Mouse (Mus musculus): Measurements from ENCODE around the gene Iqschfp. TPM values are rescaled to one million over a fixed set of nuclear protein-coding genes. Genes with fewer than 3 reads are reported as not detected.

Iqschfp gene
- polyA plus RNA-seq, 1 experiment = 7.6 TPM

DNA sequence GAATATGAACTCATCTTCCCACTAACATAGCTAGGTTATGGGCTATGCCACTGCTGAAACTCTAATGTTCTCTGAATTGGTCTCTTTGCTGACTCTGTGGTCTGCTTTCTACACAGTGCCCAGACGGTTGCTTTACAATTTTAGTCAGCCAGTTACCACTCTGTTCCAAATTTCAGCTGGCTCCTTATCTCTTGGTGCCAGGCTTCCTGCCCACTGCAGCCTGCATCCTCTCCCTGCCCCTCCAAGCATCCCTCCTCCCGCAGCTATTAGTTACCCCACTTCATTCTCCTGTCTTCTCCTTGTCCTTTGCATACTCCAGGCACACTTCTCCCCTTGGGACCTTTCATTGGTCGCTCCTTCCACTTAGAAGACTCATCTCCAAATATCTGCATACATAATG lies 268.7 kb downstream of the Iqschfp start:
- TF ChIP-seq POLR2A (IDR thresholded peaks at IDR 0.05; ENCODE audit: borderline replicate concordance, extremely low read depth, insufficient read depth, insufficient read length, poor library complexity, severe bottlenecking) (no peak), CTCF (IDR thresholded peaks at IDR 0.05; ENCODE audit: borderline replicate concordance, extremely low read depth, insufficient read depth, insufficient read length) (no peak)

GRCm38 (mm10) chr3:68178248-68178647 lies 286.2 kb downstream of the Iqschfp start:
- DNase-seq (ENCODE audit: low read depth) = peak; percentile 52
- TF ChIP-seq POLR2A (IDR thresholded peaks at IDR 0.05; ENCODE audit: borderline replicate concordance, extremely low read depth, insufficient read depth, insufficient read length, poor library complexity, severe bottlenecking) (no peak), CTCF (IDR thresholded peaks at IDR 0.05; ENCODE audit: borderline replicate concordance, extremely low read depth, insufficient read depth, insufficient read length) (no peak)

More for the DNA sequence above, 268.7 kb downstream of the Iqschfp start:
- no peak for DNase-seq (ENCODE audit: low read depth)

DNA sequence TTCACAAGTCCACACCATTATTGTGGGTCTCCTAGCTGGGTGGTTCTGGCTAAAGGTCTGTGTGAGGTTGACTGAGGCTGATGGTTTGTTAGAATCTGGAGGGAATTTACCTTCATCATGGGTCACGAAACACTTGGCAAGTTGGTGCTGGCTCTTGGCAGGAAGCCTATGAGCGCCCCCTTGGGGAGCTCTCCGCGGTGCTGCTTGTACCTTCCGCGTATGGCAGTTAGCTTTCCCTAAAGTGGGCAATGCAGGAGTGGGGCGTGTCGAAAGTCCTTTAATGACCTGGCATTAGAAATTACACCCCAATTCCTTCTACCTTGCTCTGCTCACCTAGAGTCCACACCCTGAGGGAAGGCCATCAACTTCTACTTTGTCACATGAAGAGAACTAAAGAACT lies 295.4 kb downstream of the Iqschfp start:
- DNase-seq (ENCODE audit: low read depth) = no peak
- TF ChIP-seq CTCF (IDR thresholded peaks at IDR 0.05; ENCODE audit: borderline replicate concordance, extremely low read depth, insufficient read depth, insufficient read length) = no peak
- no peak for TF ChIP-seq POLR2A (IDR thresholded peaks at IDR 0.05; ENCODE audit: borderline replicate concordance, extremely low read depth, insufficient read depth, insufficient read length, poor library complexity, severe bottlenecking)

DNA sequence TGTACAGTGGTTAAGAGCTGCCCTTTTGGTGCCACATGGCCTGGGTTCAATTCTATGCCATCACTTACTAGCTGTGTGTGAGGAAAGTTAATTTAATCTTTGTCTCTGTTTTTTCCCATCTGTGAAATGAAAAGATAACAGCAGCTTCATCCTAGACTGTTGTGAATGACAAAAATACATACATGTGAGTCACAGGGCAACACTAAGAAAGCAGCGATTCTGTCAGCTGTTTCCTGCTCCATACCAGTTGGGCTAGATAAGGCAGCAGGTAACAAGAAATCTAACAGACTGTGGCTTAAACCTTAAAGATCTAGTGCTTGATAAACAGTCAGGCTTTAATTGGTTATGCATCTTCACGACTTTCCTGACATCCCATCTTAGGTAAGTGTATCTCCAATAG lies 297.1 kb downstream of the Iqschfp start:
- no peak for DNase-seq (ENCODE audit: low read depth)
- TF ChIP-seq CTCF (IDR thresholded peaks at IDR 0.05; ENCODE audit: borderline replicate concordance, extremely low read depth, insufficient read depth, insufficient read length) (no peak), POLR2A (IDR thresholded peaks at IDR 0.05; ENCODE audit: borderline replicate concordance, extremely low read depth, insufficient read depth, insufficient read length, poor library complexity, severe bottlenecking) (no peak)

DNA sequence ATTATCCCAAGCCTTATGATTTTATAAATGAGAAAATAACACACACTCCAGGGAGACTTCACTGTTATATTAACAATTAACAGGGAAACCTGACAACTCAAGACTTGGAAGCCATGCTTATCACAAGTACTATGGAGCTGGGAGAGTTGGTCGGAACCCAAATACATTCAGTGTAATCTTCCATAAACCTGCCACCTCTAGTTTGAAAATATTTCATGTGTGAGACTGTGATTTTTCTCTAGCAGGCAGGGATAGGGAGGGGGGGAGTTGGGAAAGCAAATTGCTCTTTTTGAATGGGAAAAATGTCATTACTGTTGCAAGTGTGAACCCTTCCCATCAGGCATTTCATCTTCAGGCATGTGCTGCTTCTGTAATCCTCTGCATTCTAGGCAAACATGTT lies 304.9 kb downstream of the Iqschfp start:
- DNase-seq (ENCODE audit: low read depth) = peak; percentile 74
- TF ChIP-seq POLR2A (IDR thresholded peaks at IDR 0.05; ENCODE audit: borderline replicate concordance, extremely low read depth, insufficient read depth, insufficient read length, poor library complexity, severe bottlenecking) = no peak

DNA sequence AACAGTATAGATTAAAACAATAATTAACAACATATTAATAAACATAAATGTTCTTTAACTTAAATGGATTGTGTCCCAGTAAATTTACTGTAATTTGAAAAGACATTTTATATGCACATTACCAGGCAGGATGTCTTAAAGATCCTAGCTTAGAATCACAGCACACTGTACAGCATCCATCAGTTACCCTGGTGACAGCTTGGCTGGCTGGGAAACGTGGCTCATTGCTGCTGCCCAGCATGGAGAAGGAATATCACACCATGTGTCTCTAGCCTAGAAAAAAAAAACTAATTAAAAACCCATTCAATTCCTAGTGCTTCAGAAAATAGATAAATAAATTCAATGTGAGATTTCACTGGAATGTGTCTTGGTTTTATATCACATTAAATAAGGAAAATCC lies 309.2 kb downstream of the Iqschfp start:
- DNase-seq (ENCODE audit: low read depth) = peak; percentile 83
- TF ChIP-seq POLR2A (IDR thresholded peaks at IDR 0.05; ENCODE audit: borderline replicate concordance, extremely low read depth, insufficient read depth, insufficient read length, poor library complexity, severe bottlenecking) = no peak
- no peak for TF ChIP-seq CTCF (IDR thresholded peaks at IDR 0.05; ENCODE audit: borderline replicate concordance, extremely low read depth, insufficient read depth, insufficient read length)

- peak; percentile 81 for DNase-seq (ENCODE audit: low read depth)
Measured at GRCm38 (mm10) chr3:68202162-68202902, 310.3 kb downstream of the Iqschfp start.

GRCm38 (mm10) chr3:68203934-68204467 lies 312.0 kb downstream of the Iqschfp start:
- TF ChIP-seq POLR2A (IDR thresholded peaks at IDR 0.05; ENCODE audit: borderline replicate concordance, extremely low read depth, insufficient read depth, insufficient read length, poor library complexity, severe bottlenecking) (no peak), CTCF (IDR thresholded peaks at IDR 0.05; ENCODE audit: borderline replicate concordance, extremely low read depth, insufficient read depth, insufficient read length) (no peak)
- DNase-seq (ENCODE audit: low read depth) = peak; percentile 54

More at GRCm38 (mm10) chr3:68202162-68202902, 310.3 kb downstream of the Iqschfp start:
- TF ChIP-seq POLR2A (IDR thresholded peaks at IDR 0.05; ENCODE audit: borderline replicate concordance, extremely low read depth, insufficient read depth, insufficient read length, poor library complexity, severe bottlenecking) (no peak), CTCF (IDR thresholded peaks at IDR 0.05; ENCODE audit: borderline replicate concordance, extremely low read depth, insufficient read depth, insufficient read length) (no peak)

DNA sequence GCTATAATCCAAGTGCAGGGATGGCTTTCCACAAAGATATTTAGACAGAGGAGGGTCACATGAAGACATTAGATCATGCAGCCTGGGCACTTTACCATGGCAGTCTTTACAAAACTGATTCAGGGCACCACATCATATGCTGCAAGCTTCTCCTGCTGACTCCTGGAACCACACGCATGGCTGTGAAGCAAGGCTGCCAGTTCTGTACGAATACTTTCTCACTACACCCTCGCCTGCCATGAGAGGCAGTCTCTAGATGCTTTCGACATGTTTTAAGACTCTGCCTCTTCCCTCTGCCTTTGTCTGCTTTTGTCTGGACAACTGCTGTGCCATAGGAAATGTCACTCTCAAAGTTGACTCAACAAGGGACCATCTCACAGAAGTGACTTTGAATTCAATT lies 318.4 kb downstream of the Iqschfp start:
- TF ChIP-seq CTCF (IDR thresholded peaks at IDR 0.05; ENCODE audit: borderline replicate concordance, extremely low read depth, insufficient read depth, insufficient read length) (no peak), POLR2A (IDR thresholded peaks at IDR 0.05; ENCODE audit: borderline replicate concordance, extremely low read depth, insufficient read depth, insufficient read length, poor library complexity, severe bottlenecking) (no peak)
- DNase-seq (ENCODE audit: low read depth) = peak; percentile 37

GRCm38 (mm10) chr3:68221452-68221851 lies 329.4 kb downstream of the Iqschfp start:
- no peak for DNase-seq (ENCODE audit: low read depth)
- TF ChIP-seq POLR2A (IDR thresholded peaks at IDR 0.05; ENCODE audit: borderline replicate concordance, extremely low read depth, insufficient read depth, insufficient read length, poor library complexity, severe bottlenecking) (no peak), CTCF (IDR thresholded peaks at IDR 0.05; ENCODE audit: borderline replicate concordance, extremely low read depth, insufficient read depth, insufficient read length) (no peak)

DNA sequence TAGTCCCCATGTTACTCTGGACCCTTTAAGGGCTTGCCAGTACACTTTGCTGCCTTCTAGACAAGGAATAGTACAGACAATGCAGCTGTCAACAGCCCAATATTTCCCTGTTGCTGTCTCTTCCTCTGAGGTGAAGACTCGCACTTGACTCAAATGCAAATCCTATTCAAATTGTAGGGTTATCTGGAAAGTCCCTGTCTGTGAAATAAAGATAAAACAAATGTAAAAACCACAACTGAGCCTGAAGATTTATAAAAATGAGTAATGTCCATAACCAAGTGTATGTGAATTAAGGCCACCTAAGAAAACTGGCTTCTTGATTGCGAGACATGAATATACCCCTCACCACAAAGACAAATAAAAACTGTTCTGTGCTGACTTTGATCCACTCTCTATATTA lies 347.9 kb downstream of the Iqschfp start:
- no peak for DNase-seq (ENCODE audit: low read depth)
- TF ChIP-seq POLR2A (IDR thresholded peaks at IDR 0.05; ENCODE audit: borderline replicate concordance, extremely low read depth, insufficient read depth, insufficient read length, poor library complexity, severe bottlenecking) = no peak
- no peak for TF ChIP-seq CTCF (IDR thresholded peaks at IDR 0.05; ENCODE audit: borderline replicate concordance, extremely low read depth, insufficient read depth, insufficient read length)

DNA sequence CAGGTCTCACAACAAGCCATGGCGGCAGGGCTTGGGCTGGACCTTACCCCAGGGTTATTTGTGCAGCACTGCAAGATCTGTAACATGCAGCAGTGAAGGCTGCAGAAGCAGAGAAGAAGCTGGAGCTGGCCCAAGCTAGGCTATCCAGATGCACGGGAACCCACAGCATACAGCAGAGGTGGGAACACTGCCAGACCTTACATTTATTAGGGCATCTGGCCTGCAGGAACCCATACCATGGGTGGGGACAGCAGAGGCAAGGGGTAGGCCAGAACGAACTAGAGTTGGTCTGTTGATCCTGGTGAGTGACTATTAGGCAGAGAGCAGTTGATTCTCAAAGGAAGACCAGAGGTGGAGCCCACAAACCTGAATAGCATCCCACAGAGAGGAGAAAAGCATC lies 351.2 kb downstream of the Iqschfp start:
- no peak for DNase-seq (ENCODE audit: low read depth)
- no peak for TF ChIP-seq CTCF (IDR thresholded peaks at IDR 0.05; ENCODE audit: borderline replicate concordance, extremely low read depth, insufficient read depth, insufficient read length)
- no peak for TF ChIP-seq POLR2A (IDR thresholded peaks at IDR 0.05; ENCODE audit: borderline replicate concordance, extremely low read depth, insufficient read depth, insufficient read length, poor library complexity, severe bottlenecking)

All from brain, embryonic 14.5 days (tissue).